Mouse (Mus musculus): Measurements from ENCODE around the gene Miga2. TPM values are rescaled to one million over a fixed set of nuclear protein-coding genes. Genes with fewer than 3 reads are reported as not detected.
A peak's percentile ranks its signal among the peaks of the same experiment; 100 is the strongest.

The Miga2 gene
- total RNA-seq (2022): 100 to 1,000 TPM; 106 to 121 (median 108) TPM

DNA sequence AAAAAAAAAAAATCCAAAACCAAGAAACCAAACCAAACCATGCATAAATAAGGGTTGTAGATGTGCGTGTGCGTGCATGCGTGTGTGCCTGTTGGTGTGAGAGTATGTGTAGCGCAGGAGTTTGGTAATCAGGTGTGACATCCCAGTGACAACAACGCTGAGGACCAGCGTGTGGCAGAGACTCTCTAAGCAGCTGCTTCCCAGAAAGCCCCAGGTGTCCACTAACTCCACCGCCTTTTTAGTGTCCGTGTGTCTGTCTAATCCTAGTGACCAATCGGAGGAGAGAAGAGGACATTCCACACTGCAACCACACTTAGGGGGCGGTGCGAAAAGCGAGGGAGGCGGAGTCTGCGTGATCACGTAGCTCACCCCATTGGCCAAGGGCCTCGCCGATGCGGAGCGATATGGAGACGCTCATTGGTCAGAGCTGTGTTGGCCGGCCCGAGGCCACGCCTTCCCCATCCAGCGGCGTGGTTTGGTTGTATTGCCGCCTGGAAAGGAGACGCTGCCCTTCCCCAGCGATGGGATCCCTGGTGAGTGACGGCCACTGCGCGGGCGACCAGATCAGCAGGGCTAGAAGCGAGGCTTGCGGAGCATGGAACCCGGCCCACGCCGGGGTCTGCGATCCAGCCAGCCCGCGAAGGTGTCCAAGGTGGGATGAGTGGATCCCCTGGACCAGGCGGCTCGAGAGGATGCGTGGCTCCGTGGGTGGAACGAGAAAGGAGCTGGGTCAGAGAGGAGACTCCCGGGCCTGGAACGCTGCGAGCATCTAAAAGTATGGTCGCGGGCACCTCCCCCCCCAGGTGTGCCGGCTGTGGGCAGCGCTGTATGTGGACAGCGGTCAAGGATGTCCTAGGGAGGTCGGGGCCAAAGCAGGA lies at the start of gene Miga2:
Miga2 (plus strand) TSS at position 461 of the 878 bp plus-strand sequence.
- peak; percentile 92 to 99 for DNase-seq (ENCODE audit: low spot score in 2 of 2)

- no peak for DNase-seq (ENCODE audit: low spot score in 2 of 2)
Observed at GRCm38 (mm10) chr2:30316136-30316535, 47.9 kb upstream of the Miga2 start.

DNA sequence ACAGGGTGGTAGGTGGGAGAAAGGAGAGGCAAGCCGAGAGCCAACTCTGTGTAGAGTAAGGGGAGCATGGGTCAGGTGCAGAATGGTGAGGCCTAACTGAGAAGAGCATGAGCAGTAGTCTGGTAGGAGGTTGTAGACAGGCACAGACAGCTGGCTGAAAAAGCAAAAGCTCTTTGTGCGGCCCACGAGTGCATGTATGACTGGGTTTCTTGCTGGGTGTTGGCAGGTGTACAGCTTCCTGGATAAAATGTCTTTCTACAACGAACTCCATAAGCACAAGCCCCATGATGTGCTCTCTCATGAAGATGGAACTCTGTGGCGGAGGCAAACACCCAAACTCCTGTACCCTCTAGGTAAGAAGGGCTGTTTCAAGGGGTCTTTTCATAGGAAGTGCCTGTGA lies 47.1 kb upstream of the Miga2 start:
- DNase-seq (ENCODE audit: low spot score in 2 of 2): no peak

DNA sequence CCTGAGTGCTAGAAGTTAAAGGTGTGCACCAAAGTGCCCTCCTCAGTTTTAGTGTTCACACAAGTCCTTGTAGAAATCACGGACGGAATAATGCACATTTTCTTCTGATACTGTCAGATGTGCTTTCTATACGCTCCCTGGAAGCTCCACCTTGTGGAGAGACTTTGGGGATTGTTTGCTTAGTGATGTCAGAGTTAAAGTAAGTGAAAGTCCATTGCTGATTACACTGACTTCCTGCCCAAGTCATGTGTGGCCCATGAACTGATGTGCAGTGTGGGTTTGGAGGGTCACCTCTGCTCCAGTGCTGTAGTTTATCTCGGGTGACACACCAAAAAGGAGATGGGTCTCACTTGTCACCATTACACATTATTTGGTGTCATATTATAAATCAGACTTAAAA lies 44.8 kb upstream of the Miga2 start:
- DNase-seq (ENCODE audit: low spot score in 2 of 2): no peak

DNA sequence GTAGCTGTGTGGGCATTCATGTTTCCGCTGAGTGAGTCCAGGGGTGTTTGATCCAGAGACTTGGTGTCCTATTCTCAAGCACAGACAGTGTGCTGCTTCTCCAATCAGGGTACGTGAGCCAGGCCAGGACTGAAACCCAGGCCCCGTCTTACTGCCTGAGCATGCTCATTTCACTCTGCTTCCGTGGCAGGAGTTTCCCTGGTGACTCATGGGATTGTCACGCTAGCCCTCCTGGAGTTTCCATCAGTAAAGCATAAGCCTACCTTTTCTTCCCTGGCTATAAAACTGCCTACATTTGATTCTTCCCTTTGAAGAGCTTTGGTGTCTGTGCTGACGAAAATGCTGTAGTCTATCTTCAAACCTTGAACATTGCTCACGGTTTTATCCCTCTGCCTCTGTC lies 40.9 kb upstream of the Miga2 start:
- DNase-seq (ENCODE audit: low spot score in 2 of 2): no peak

DNA sequence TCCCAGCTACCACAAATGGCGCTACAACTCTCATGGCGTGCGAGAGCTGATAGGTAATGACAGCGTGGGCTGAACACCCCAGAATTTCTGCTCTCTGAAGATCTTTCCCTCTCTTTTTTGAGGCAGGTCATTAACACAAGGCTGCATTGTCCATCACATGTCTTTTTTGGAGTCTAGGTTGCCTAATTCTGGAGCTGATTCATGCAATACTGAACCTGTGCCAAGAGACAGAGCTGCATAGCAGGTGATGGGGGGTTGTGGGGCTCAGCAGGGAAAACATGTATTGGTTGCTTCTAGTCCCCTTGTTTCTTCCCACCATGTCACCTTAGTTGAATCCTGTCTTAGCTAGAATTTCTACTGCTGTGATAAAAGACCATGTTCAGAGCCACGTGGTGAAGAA lies 38.7 kb upstream of the Miga2 start:
- no peak for DNase-seq (ENCODE audit: low spot score in 2 of 2)

- no peak for DNase-seq (ENCODE audit: low spot score in 2 of 2)
Observed at GRCm38 (mm10) chr2:30327276-30327675, 36.8 kb upstream of the Miga2 start.

DNA sequence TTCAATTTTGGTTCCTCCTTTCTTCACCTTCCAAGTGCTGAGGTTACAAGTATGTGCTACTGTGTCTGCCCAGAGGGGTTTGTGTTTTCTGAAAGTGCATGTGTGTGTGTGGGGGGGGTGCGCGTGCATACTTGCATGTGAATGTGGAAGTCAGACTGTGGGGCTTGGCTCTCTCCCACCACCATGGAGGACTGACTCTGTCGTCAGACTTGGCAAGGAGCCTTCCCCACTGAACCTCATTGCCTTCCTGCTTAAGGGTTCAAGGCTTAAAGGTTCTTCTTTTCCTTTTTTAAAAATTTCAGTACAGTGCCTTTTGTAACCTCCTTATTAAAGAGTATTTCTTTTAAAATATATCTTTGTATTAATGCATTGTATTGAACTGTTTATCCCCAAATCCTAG lies 35.2 kb upstream of the Miga2 start:
- DNase-seq (ENCODE audit: low spot score in 2 of 2): no peak

DNA sequence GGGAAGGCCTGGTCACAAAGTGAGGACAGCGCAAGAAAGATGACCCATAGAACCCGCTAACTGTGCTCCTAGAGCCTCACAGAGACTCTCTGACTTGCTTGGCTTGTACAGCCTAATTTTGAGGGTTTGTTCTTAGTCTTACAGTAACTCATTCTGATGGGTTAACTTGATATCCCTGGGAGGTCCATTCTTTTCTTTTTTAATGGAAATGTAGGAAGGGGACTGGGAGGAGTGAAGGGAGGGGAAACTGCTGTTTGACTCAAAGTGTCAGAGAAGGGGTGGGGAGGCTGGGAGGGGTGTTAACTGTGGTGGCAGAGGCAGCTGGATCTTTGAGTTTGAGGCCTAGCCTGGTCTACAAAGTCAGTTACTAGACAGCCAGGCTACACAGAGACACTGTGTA lies 28.7 kb upstream of the Miga2 start:
- no peak for DNase-seq (ENCODE audit: low spot score in 2 of 2)

- DNase-seq (ENCODE audit: low spot score in 2 of 2): no peak
Observed at GRCm38 (mm10) chr2:30336174-30336915, 27.7 kb upstream of the Miga2 start.

DNA sequence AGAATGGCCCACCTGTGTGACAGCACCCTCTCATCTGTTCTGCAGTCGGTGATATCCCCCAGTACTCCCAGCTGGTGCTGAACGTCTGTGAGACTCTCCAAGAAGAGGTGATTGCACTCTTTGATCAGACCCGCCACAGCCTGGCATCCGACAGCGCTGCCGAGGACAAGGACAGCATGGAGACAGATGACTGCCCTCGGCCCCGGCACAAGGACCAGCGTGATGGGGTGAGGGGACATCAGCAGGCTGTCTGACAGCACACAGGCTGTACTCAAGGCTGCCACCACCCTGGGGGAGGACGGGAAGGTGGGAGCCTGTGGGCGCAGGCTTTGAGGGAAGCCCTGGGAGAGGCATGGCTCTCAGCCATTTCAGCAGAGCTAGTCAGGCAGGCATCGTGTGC lies 26.9 kb upstream of the Miga2 start:
- DNase-seq (ENCODE audit: low spot score in 2 of 2): no peak

GRCm38 (mm10) chr2:30342061-30342460 lies 22.0 kb upstream of the Miga2 start:
- DNase-seq (ENCODE audit: low spot score in 2 of 2): no peak

DNA sequence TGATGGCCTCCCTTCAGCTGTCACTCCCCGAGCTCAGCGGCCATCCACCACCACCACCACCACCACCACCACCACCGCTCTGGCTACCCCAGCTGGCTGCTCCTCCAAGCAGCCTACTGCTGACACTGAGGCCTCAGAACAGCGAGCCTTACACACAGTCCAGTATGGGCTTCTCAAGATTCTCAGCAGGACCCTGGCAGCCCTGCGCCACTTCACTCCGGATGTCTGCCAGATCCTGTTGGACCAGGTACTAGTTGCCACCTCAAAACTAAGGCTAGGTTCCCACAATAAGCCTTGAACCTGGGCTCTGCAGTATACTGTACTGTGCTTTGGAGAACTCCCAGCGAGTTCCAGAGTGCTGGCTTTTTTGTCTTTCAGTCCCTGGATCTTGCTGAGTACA lies 21.5 kb upstream of the Miga2 start:
- no peak for DNase-seq (ENCODE audit: low spot score in 2 of 2)

DNA sequence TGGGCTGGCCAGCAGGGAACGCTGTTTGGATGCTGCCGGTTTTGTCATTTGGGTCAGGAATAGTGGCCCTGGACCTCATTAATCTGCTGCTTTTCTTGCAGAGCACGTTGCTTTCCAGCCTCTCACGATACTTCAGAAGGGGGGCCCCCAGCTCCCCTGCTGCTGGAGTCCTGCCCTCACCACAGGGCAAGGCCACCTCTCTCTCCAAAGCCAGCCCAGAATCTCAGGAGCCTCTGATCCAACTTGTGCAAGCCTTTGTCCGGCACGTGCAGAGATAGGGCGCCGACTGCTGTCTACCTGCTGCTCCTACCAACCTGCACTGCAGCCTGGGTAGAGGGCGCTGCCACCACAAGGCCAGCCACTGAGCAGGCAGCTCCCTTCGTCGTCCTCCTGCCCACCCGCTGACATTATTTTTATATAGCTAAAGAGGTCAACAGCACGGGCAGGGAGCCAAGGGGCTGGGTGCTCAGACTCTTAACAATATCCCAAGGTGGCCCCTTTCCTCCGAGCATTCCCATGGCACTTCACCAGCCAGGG lies 20.4 kb upstream of the Miga2 start:
- no peak for DNase-seq (ENCODE audit: low spot score in 2 of 2)

DNA sequence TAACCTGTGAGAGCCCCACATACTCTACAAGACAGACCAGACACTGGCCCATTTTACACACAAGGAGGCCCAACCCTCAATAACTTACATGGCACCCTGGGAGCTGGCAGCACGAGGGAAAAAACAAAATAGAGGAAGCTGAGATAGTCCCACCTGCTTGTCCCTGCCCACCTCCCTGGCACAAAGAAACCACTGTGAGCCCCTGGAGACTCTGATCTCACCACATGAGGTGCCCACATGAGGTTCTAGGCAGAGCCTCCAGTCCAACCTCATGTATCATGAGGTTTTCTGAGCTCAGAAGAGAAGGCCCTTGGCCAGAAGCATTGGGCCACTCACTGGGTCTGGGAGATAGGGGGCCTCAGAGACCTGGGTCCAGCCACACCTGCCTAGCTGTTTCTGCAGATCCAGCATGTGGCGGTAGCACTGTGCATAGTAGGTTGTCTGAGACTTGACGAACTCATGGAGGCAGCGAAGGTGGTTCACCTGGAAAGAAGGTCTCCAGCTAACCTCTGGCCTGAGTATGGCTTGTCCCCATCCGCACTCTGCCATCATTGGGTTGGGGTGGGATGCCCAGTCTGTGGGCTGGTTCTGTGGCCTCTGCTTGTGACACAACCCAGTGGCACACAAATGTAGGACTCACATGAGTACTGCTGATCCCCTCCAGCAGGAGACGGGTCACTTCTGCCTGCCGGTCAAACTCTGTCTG lies 17.9 kb upstream of the Miga2 start:
- DNase-seq (ENCODE audit: low spot score in 2 of 2): no peak

DNA sequence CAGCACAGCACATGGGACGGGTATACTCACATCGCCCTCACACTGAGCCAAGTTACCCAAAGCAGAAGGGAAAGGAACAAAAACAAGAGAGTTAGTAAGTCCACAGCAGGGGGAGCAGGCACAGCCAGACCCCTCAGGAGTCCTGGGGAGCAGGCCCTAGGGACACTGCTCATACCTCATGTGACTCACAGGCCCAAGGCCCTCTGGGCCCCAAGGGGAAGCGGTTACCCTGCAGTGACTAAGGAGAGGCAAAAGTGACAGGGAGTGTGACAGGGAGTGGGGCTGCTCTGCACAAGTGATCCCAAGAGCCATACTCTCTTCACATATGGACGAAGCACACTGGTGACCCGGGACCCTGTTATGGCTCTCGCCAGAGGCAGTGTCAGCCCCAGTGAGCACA lies 14.8 kb upstream of the Miga2 start:
- DNase-seq (ENCODE audit: low spot score in 2 of 2): no peak

DNA sequence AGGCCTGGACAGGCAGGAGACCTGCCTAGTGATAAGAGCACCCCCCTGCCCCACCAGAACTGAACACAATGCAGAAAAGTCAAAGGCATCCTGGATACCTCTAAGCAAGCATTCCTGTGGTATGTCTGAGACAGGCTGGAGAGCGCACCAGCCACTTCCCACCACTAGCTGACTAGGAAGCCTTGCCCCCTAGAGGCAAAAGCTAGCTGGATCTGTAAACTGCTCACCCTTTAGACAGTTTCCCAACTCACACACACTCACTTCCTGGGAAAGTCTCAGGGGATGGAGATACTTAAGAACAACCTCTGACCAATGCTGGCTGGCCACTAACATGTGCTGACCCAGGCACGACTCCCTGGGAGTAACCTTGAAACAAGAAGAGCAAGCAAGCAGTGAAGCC lies 12.9 kb upstream of the Miga2 start:
- no peak for DNase-seq (ENCODE audit: low spot score in 2 of 2)

- no peak for DNase-seq (ENCODE audit: low spot score in 2 of 2)
Observed at GRCm38 (mm10) chr2:30355861-30356260, 8.2 kb upstream of the Miga2 start.

DNA sequence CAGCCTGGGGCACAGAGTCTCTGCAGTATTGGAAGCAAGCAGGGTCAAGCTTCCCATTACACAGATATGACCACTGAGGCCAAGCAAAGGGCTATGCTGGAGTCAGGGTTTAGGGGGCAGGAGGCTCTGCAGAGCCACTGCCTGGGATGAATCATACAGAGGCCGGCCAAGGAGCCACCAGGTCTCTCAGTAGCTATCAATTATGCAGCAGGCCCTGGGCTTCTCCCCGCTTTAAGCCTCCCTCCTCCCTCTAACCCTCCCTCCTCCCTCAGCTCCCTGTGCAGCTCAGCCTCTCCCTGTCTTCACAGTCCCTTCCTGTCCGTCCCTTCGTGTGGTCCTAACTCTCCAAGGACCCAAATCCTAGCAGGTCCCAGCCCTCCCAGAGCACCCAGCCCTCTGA lies 7.8 kb upstream of the Miga2 start:
- no peak for DNase-seq (ENCODE audit: low spot score in 2 of 2)

DNA sequence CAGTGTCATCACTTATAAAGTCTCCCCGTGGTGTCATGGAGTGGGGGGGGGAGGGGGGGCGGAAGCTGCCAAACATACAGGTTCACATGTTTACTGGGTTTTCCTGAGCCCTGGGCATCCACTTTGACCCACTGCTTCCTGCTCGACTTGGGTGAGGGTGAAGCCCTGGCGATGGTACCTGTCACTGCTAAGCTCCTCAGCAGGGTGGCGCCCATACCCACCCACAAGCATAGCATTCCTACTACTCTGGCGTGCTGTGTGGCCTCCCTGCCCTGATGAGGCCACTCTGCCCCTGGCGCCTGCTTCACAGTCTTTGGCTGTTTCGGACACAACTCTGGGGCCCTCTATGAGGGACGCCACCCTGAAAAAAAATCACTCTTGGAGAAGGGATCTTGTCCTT lies 7.1 kb upstream of the Miga2 start:
- DNase-seq (ENCODE audit: low spot score in 2 of 2): no peak

GRCm38 (mm10) chr2:30357552-30358510 lies 6.2 kb upstream of the Miga2 start:
- DNase-seq (ENCODE audit: low spot score in 2 of 2): peak in 1 of 2 experiments; percentile 49

Data from left cerebral cortex, adult 8-10 months (tissue).